Mouse (Mus musculus) adrenal gland, adult 18-20 months (tissue): ENCODE measurements around the gene Crcp. TPM values are rescaled to one million over a fixed set of nuclear protein-coding genes. Genes with fewer than 3 reads are reported as not detected.

ENCODE experiments used
- DNase-seq, 2 experiments: peaks; one replicate each; pipeline ENCODE4 v3.0.0; 2021 to 2022; ENCODE audit warnings: low spot score in 2 of 2
- long read RNA-seq, 2 experiments: library from polyadenylated mRNA; stranded (forward); transcript quantifications; one replicate each; pipeline ENCODE4 v2.0.0; 2021
- total RNA-seq, 2 experiments: library from RNA; stranded (reverse); gene quantifications; 1 replicate in 1 of 2; 2 replicates in 1 of 2; pipeline ENCODE4 v1.2.3; 2021

Crcp gene
- 10 to 100 TPM; 26.0 to 40.2 TPM for total RNA-seq
- long read RNA-seq, experiment 1, transcript Crcp-201 (6 exons, 1,492 nt), result major isoform, 8 of 9 reads
- long read RNA-seq, experiment 1, partial matches to known transcripts, result 0 of 9 reads
- long read RNA-seq, experiment 1, other reads (novel, unspliced or antisense), result 0 of 9 reads
- long read RNA-seq, experiment 2, transcript Crcp-202 (6 exons, 669 nt), result minor isoform, 10 of 78 reads
- long read RNA-seq, experiment 2, transcript Crcp-201 (6 exons, 1,492 nt), result major isoform, 59 of 78 reads
- long read RNA-seq, experiment 2, partial matches to known transcripts, result 2 of 78 reads
- long read RNA-seq, experiment 2, other reads (novel, unspliced or antisense), result 7 of 78 reads

- peak; percentile 83 to 86 for DNase-seq
Observed at GRCm38 (mm10) chr5:130029142-130029897, at the start of gene Crcp, which contains the start of gene Asl. Crcp (plus strand) TSS chr5:130029290. Asl (minus strand) TSS chr5:130029247.

- DNase-seq, result no peak
Observed at GRCm38 (mm10) chr5:129980216-129980615, 48.9 kb upstream of the Crcp start.

GRCm38 (mm10) chr5:129989376-129989775, 39.7 kb upstream of the Crcp start:
- DNase-seq, result no peak

- DNase-seq, result no peak
Observed at GRCm38 (mm10) chr5:129991898-129992297, 37.2 kb upstream of the Crcp start.

- DNase-seq, result no peak
Observed at GRCm38 (mm10) chr5:129993374-129993773, 35.7 kb upstream of the Crcp start.

GRCm38 (mm10) chr5:129994989-129995388, 34.1 kb upstream of the Crcp start:
- no peak for DNase-seq

GRCm38 (mm10) chr5:129997700-129998099, 31.4 kb upstream of the Crcp start:
- DNase-seq, result no peak

- DNase-seq, result peak; percentile 48 to 58
Observed at GRCm38 (mm10) chr5:129999097-129999496, 30.0 kb upstream of the Crcp start.

- DNase-seq, result no peak
Observed at GRCm38 (mm10) chr5:130000735-130001134, 28.4 kb upstream of the Crcp start.

GRCm38 (mm10) chr5:130001356-130001987, 27.6 kb upstream of the Crcp start:
- no peak for DNase-seq

GRCm38 (mm10) chr5:130002301-130003146, 26.6 kb upstream of the Crcp start, which contains the start of gene Gusb:
Gusb (minus strand) TSS chr5:130003049.
- peak; percentile 77 to 79 for DNase-seq

GRCm38 (mm10) chr5:130003229-130003628, 25.9 kb upstream of the Crcp start:
- no peak for DNase-seq

- no peak for DNase-seq
Observed at GRCm38 (mm10) chr5:130007344-130007743, 21.7 kb upstream of the Crcp start.

GRCm38 (mm10) chr5:130008034-130008590, 21.0 kb upstream of the Crcp start:
- no peak for DNase-seq

GRCm38 (mm10) chr5:130009784-130010183, 19.3 kb upstream of the Crcp start:
- DNase-seq, result no peak

- no peak for DNase-seq
Observed at GRCm38 (mm10) chr5:130010961-130011360, 18.1 kb upstream of the Crcp start.

- DNase-seq, result no peak
Observed at GRCm38 (mm10) chr5:130015104-130015503, 14.0 kb upstream of the Crcp start.

GRCm38 (mm10) chr5:130019461-130019860, 9.6 kb upstream of the Crcp start:
- DNase-seq, result no peak

GRCm38 (mm10) chr5:130021361-130021966, 7.6 kb upstream of the Crcp start:
- no peak for DNase-seq

GRCm38 (mm10) chr5:130022366-130022765, 6.7 kb upstream of the Crcp start:
- no peak for DNase-seq
